Mouse (Mus musculus): ENCODE results near the gene Ffar4.
A peak's percentile ranks its signal among the peaks of the same experiment; 100 is the strongest.

- peak; percentile 5 for TF ChIP-seq CTCF (IDR thresholded peaks at IDR 0.05; ENCODE audit: low read depth, low read length)
- no peak for TF ChIP-seq EP300 (IDR thresholded peaks at IDR 0.05; ENCODE audit: insufficient read depth, low read depth, low read length)
- no peak for TF ChIP-seq POLR2A (IDR thresholded peaks at IDR 0.05; ENCODE audit: insufficient read depth, low read length)
These were observed 20.6 kb upstream of the Ffar4 start for GRCm38 (mm10) chr19:38076251-38076650.
